Mouse (Mus musculus): ENCODE results near the gene Asb4.

Asb4 gene

DNA sequence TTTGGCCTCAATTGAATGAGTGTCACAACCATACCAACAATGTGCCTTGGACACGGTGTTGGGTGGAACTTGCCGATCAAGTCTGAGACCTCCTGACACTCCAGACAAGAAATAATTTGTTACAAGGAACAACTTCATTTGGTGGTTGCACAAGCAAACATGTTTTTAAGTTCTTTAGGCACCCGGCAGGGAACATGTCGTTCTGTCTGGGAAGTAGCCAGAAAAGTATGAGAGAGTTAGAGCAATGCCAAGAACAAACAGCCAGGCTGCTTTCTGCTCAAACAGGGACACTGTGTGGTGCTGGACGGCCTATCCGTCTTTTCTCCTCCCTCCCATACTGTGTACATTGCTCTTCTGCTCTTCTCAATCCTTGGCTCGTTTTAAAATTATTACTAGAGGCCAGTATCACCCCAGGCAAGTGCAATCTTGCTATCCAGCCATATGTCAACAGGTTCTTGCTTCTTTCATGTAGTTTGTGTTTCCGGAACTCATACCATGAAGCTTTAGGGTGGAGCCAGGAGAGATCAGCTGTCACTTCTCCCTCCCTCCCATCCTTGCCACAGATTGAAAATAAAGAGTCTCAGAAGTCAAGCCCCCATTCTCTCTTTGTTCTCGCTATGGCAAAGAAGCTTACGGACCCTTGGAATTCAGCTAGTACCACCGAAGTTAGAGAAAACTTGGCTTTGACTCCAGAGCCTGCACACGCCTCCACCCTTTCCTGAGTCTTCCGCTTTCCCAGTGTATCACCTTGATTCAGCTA lies 60.1 kb downstream of the Asb4 start:
- intact Hi-C loops (cut with DNase I): no loop called here

DNA sequence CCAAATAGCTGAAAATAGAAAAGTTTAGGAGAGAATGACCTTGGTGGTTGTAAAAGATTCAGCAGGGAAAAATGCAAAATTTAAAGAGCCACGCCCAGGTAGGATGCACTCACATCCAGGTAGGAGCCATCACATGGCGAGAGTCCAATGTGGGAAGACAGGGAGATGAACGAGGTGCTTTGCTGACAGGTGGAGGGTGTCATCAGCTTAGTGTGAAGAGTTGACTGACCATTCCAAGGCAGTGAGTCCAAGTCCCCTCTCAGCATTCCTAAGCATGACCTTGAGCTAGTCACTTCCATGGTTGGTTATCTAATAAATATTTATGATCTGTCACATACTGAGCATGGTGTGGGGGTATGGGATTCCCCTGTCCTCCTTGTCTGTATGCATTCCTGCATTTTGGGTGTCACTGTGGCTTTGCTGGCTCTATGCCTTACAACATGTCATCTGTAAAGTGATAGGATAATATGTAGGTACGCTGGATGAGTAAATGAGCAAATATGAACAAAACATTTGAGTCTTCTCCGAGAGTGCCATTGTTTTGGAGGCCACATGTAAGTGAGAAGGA lies 61.2 kb downstream of the Asb4 start:
- intact Hi-C loops (cut with DNase I): no loop called here

GRCm38 (mm10) chr6:5447013-5447412 lies 63.8 kb downstream of the Asb4 start:
- intact Hi-C loops (cut with DNase I): no loop called here

DNA sequence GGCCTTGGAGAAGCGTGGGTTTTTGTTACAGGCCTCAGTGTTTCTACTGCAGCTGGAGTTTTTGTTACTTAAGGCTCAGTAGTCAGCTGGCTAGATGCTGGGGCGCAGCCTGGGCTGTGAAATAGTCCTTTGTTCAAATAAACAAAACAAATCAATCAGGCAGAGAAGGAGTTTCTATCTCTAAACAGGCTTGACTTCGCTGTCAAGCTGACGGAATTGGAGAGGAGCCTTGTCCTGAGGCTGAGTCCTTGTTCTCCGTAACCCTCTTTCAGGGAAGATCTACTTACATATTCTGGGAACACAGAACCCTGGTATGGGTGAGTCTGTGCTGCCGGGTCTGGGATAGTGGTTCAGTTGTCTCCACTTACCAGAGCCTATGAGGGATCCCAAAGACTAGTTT lies 64.4 kb downstream of the Asb4 start:
- intact Hi-C loops (cut with DNase I): no loop called here

DNA sequence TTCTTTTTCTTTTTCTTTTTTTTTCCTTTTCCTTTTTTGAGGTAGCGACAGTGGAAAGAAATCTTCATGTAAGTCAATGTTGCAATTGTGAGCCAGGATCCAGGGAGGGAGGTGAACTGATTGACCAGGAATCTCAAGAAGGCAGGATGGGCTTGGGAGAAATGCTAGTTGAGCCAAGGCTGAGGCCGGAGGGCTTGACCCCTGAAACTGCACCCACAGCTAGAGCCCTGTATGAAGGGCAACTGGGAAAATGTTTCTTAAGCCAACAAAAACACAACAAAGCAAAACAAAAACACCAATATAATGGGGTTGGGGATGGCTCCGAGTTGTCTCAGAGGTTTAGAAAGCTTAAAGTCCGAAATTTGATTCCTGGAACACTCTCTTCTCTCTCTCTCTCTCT lies 65.2 kb downstream of the Asb4 start:
- intact Hi-C loops (cut with DNase I): no loop called here

GRCm38 (mm10) chr6:5449878-5450277 lies 66.7 kb downstream of the Asb4 start:
- intact Hi-C loops (cut with DNase I): no loop called here

GRCm38 (mm10) chr6:5455836-5456235 lies 72.7 kb downstream of the Asb4 start:
- intact Hi-C loops (cut with DNase I): no loop called here

GRCm38 (mm10) chr6:5470480-5471318 lies 87.5 kb downstream of the Asb4 start:
- intact Hi-C loops (cut with DNase I): no loop called here

GRCm38 (mm10) chr6:5472692-5473091 lies 89.5 kb downstream of the Asb4 start:
- intact Hi-C loops (cut with DNase I): no loop called here

GRCm38 (mm10) chr6:5474021-5474420 lies 90.8 kb downstream of the Asb4 start:
- intact Hi-C loops (cut with DNase I): no loop called here

DNA sequence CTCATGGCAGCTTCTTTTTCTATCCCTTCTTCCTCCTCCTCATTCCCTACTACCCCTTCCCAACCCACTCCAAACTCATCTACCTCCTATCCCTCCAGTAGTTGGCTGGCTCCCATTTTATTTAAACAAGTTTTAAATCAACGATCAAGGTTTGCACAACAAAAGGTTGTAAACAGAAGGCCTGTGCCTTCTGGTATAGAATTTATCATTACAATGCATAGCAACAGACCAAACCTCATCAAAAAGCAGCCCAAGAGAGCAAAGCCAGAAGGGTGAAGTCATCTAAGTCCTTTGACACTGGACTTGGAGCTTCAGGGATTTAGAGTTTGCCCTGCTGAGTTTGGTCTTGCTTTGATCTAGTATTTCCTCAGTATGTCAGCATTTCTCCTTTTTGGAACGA lies 97.9 kb downstream of the Asb4 start:
- intact Hi-C loops (cut with DNase I): no loop called here

DNA sequence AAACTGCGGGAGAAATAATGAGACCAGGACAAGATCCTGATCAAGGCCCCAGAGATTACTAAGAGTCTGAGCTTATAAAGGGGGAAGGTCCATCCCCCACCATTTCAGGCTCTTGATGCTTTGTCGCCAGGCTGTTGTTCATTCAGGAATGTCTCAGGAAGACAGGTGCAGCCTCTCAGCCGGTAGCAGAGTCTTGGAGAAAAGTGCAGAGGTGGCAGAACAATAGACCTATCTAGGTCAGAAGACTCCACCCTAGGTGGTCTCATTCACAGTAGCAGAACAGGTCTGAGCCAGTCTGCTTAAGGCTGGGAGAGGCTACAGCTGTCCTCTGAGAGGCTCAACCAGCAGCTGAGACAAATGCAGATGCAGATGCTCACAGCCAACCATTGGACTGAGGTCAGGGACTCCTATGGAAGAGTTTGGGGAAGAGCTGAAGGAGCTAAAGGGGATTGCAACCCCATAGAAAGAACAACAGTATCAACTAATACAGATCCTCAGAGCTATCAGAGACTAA lies 99.1 kb downstream of the Asb4 start:
- intact Hi-C loops (cut with DNase I): no loop called here
